Comparison of ENCODE assay signal across 19 mouse cellular contexts in genomic region chrX:132362832-132363231, GRCm38 (mm10).
A peak's percentile ranks its signal among the peaks of the same experiment; 100 is the strongest.
DNase-seq lines count a peak whose midpoint lies in the region; ATAC-seq and TF ChIP-seq lines count a peak whose summit lies in the region.
"Had no signal": no experiment of that assay in that cellular context is flagged by ENCODE, and none has a peak within 500 bp of the region (broad histone marks: within the 10 kb centered on the region; RNA-seq: fewer than 3 reads in every experiment).

No protein-coding gene starts in this region.

- 64% methylated on average over 3 of the region's 3 CpGs for WGBS in hindbrain, embryonic 11.5 days
- WGBS in hindbrain, embryonic 14.5 days: 63% methylated on average over 3 of the region's 3 CpGs
- 60% methylated on average over 3 of the region's 3 CpGs for WGBS in hindbrain, postnatal 0 days
- 66% methylated on average over 3 of the region's 3 CpGs for WGBS in hindbrain, embryonic 16.5 days
- WGBS in midbrain, embryonic 14.5 days: 62% methylated on average over 3 of the region's 3 CpGs
- 84% methylated on average over 3 of the region's 3 CpGs for WGBS in midbrain, embryonic 10.5 days
- WGBS in heart, embryonic 11.5 days (ENCODE audit: insufficient replicate concordance): 84% methylated on average over 3 of the region's 3 CpGs

- H3K4me3 ChIP-seq in hindbrain, embryonic 11.5 days (ENCODE audit: low read depth, low read length): no peak overlapping the region
- H3K4me3 ChIP-seq in hindbrain, embryonic 14.5 days (replicated peaks; ENCODE audit: low read length): no peak overlapping the region
- no peak overlapping the region for H3K4me3 ChIP-seq in hindbrain, postnatal 0 days (ENCODE audit: low read length)
- no peak overlapping the region for H3K4me3 ChIP-seq in hindbrain, embryonic 16.5 days (ENCODE audit: low read length)
- no peak overlapping the region for H3K4me3 ChIP-seq in midbrain, embryonic 14.5 days (replicated peaks; ENCODE audit: low read depth, low read length)
- no peak overlapping the region for H3K4me3 ChIP-seq in midbrain, embryonic 10.5 days
- H3K4me3 ChIP-seq in heart, embryonic 11.5 days (ENCODE audit: low read depth, low read length): no peak overlapping the region
- H3K4me3 ChIP-seq: embryonic facial prominence, embryonic 12.5 days; forebrain, embryonic 13.5 days; forebrain, embryonic 15.5 days had no signal

- no peak for TF ChIP-seq CTCF in hindbrain, postnatal 0 days (IDR thresholded peaks at IDR 0.05; ENCODE audit: low read depth)

- H3K27me3 ChIP-seq in hindbrain, embryonic 11.5 days (ENCODE audit: control insufficient read depth, insufficient read depth, low read length): no peaks in the 10 kb centered on the region
- no peaks in the 10 kb centered on the region for H3K27me3 ChIP-seq in hindbrain, embryonic 14.5 days (ENCODE audit: control insufficient read depth, insufficient read depth, low read length)
- no peaks in the 10 kb centered on the region for H3K27me3 ChIP-seq in hindbrain, postnatal 0 days (ENCODE audit: insufficient read depth, low read length)
- no peaks in the 10 kb centered on the region for H3K27me3 ChIP-seq in hindbrain, embryonic 16.5 days (replicated peaks; ENCODE audit: control insufficient read depth, insufficient read depth, low read length)
- H3K27me3 ChIP-seq in midbrain, embryonic 14.5 days (ENCODE audit: control insufficient read depth, insufficient read depth, low read length): no peaks in the 10 kb centered on the region
- H3K27me3 ChIP-seq in midbrain, embryonic 10.5 days (ENCODE audit: low read depth, poor library complexity, severe bottlenecking): 0 out of 2 replicates have a peak, but pooled peaks cover 14% of the 10 kb centered on the region
- no peaks in the 10 kb centered on the region for H3K27me3 ChIP-seq in heart, embryonic 11.5 days (ENCODE audit: control insufficient read depth, insufficient read depth, low read length)
- H3K27me3 ChIP-seq: embryonic facial prominence, embryonic 12.5 days; forebrain, embryonic 13.5 days; forebrain, embryonic 15.5 days had no signal

- peak; percentile 54 for ATAC-seq in hindbrain, embryonic 11.5 days (ENCODE audit: low FRiP score)
- no peak for ATAC-seq in hindbrain, embryonic 14.5 days (ENCODE audit: low FRiP score)
- ATAC-seq in hindbrain, postnatal 0 days: no peak
- no peak for ATAC-seq in hindbrain, embryonic 16.5 days
- ATAC-seq in midbrain, embryonic 14.5 days (ENCODE audit: low FRiP score, low TSS enrichment): no peak
- ATAC-seq in heart, embryonic 11.5 days (replicated peaks; ENCODE audit: insufficient number of reproducible peaks, low FRiP score, low TSS enrichment): no peak
- ATAC-seq: forebrain, embryonic 13.5 days; forebrain, embryonic 15.5 days; forebrain, postnatal 0 days had no signal

- no peak for DNase-seq in hindbrain, embryonic 11.5 days (ENCODE audit: low spot score)
- no peak for DNase-seq in hindbrain, embryonic 14.5 days (ENCODE audit: low spot score)
- peak; percentile 1 for DNase-seq in hindbrain, postnatal 0 days (ENCODE audit: low spot score)
- peak; percentile 6 for DNase-seq in midbrain, embryonic 14.5 days
- DNase-seq in midbrain, embryonic 10.5 days (ENCODE audit: low spot score): no peak
- DNase-seq: adrenal gland, adult 2 months; adrenal gland, postnatal 10 days; adrenal gland, postnatal 25 days; cerebellum, adult 11-12 months; cerebellum, adult 2 months; cerebellum, adult 9-10 months; cerebellum, postnatal 10 days; cerebellum, postnatal 25 days; forebrain, postnatal 0 days had no signal

- H3K9me3 ChIP-seq in hindbrain, embryonic 11.5 days (ENCODE audit: control insufficient read depth, low read length): no peaks in the 10 kb centered on the region
- no peaks in the 10 kb centered on the region for H3K9me3 ChIP-seq in hindbrain, embryonic 14.5 days (ENCODE audit: control insufficient read depth, low read length)
- H3K9me3 ChIP-seq in hindbrain, postnatal 0 days (ENCODE audit: low read length): no peaks in the 10 kb centered on the region
- H3K9me3 ChIP-seq in hindbrain, embryonic 16.5 days (ENCODE audit: control insufficient read depth, low read length): no peaks in the 10 kb centered on the region
- no peaks in the 10 kb centered on the region for H3K9me3 ChIP-seq in midbrain, embryonic 14.5 days (ENCODE audit: control insufficient read depth, low read length)
- H3K9me3 ChIP-seq in midbrain, embryonic 10.5 days (replicated peaks): no peaks in the 10 kb centered on the region
- no peaks in the 10 kb centered on the region for H3K9me3 ChIP-seq in heart, embryonic 11.5 days (replicated peaks; ENCODE audit: control insufficient read depth, low read length)
- H3K9me3 ChIP-seq: embryonic facial prominence, embryonic 12.5 days; forebrain, embryonic 13.5 days; forebrain, embryonic 15.5 days had no signal

- no peaks in the 10 kb centered on the region for H3K4me1 ChIP-seq in hindbrain, embryonic 11.5 days (replicated peaks; ENCODE audit: control insufficient read depth, insufficient read depth, low read length)
- no peaks in the 10 kb centered on the region for H3K4me1 ChIP-seq in hindbrain, embryonic 14.5 days (replicated peaks; ENCODE audit: control insufficient read depth, insufficient read depth, low read length)
- H3K4me1 ChIP-seq in hindbrain, postnatal 0 days (ENCODE audit: insufficient read depth, low read length): no peaks in the 10 kb centered on the region
- no peaks in the 10 kb centered on the region for H3K4me1 ChIP-seq in hindbrain, embryonic 16.5 days (ENCODE audit: control insufficient read depth, insufficient read depth, low read depth, low read length)
- H3K4me1 ChIP-seq in midbrain, embryonic 14.5 days (ENCODE audit: control insufficient read depth, insufficient read depth, low read length): no peaks in the 10 kb centered on the region
- no peaks in the 10 kb centered on the region for H3K4me1 ChIP-seq in midbrain, embryonic 10.5 days
- no peaks in the 10 kb centered on the region for H3K4me1 ChIP-seq in heart, embryonic 11.5 days (ENCODE audit: control insufficient read depth, insufficient read depth, low read length)
- H3K4me1 ChIP-seq: embryonic facial prominence, embryonic 12.5 days; forebrain, embryonic 13.5 days; forebrain, embryonic 15.5 days had no signal

- H3K36me3 ChIP-seq in hindbrain, embryonic 11.5 days (ENCODE audit: control insufficient read depth, insufficient read depth, low read length): no peaks in the 10 kb centered on the region
- H3K36me3 ChIP-seq in hindbrain, embryonic 14.5 days (replicated peaks; ENCODE audit: control insufficient read depth, insufficient read depth): no peaks in the 10 kb centered on the region
- no peaks in the 10 kb centered on the region for H3K36me3 ChIP-seq in hindbrain, postnatal 0 days (ENCODE audit: insufficient read depth, low read length)
- H3K36me3 ChIP-seq in hindbrain, embryonic 16.5 days (ENCODE audit: control insufficient read depth, insufficient read depth, low read length): no peaks in the 10 kb centered on the region
- no peaks in the 10 kb centered on the region for H3K36me3 ChIP-seq in midbrain, embryonic 14.5 days (ENCODE audit: control insufficient read depth, insufficient read depth, low read length)
- H3K36me3 ChIP-seq in midbrain, embryonic 10.5 days: no peaks in the 10 kb centered on the region
- no peaks in the 10 kb centered on the region for H3K36me3 ChIP-seq in heart, embryonic 11.5 days (ENCODE audit: control insufficient read depth, insufficient read depth, low read length)
- H3K36me3 ChIP-seq: embryonic facial prominence, embryonic 12.5 days; forebrain, embryonic 15.5 days had no signal

- H3K4me2 ChIP-seq in hindbrain, embryonic 11.5 days (replicated peaks; ENCODE audit: low read depth, low read length): no peak overlapping the region
- no peak overlapping the region for H3K4me2 ChIP-seq in hindbrain, embryonic 14.5 days (replicated peaks)
- no peak overlapping the region for H3K4me2 ChIP-seq in hindbrain, postnatal 0 days (ENCODE audit: low read depth, low read length)
- no peak overlapping the region for H3K4me2 ChIP-seq in hindbrain, embryonic 16.5 days (ENCODE audit: low read length)
- H3K4me2 ChIP-seq in midbrain, embryonic 14.5 days (ENCODE audit: low read length): no peak overlapping the region
- no peak overlapping the region for H3K4me2 ChIP-seq in heart, embryonic 11.5 days
- H3K4me2 ChIP-seq: embryonic facial prominence, embryonic 12.5 days; forebrain, embryonic 13.5 days; forebrain, embryonic 15.5 days had no signal

- H3K9ac ChIP-seq in hindbrain, embryonic 11.5 days (ENCODE audit: low read depth, low read length): no peak overlapping the region
- no peak overlapping the region for H3K9ac ChIP-seq in hindbrain, embryonic 14.5 days
- H3K9ac ChIP-seq in hindbrain, postnatal 0 days (replicated peaks; ENCODE audit: low read length): no peak overlapping the region
- no peak overlapping the region for H3K9ac ChIP-seq in hindbrain, embryonic 16.5 days (ENCODE audit: low read depth, low read length)
- H3K9ac ChIP-seq in midbrain, embryonic 14.5 days (replicated peaks; ENCODE audit: low read length): no peak overlapping the region
- H3K9ac ChIP-seq in heart, embryonic 11.5 days (ENCODE audit: low read depth, low read length): no peak overlapping the region
- H3K9ac ChIP-seq: embryonic facial prominence, embryonic 12.5 days; forebrain, embryonic 13.5 days; forebrain, embryonic 15.5 days; forebrain, postnatal 0 days had no signal

- no peak overlapping the region for H3K27ac ChIP-seq in hindbrain, embryonic 11.5 days (ENCODE audit: low read depth, low read length)
- no peak overlapping the region for H3K27ac ChIP-seq in hindbrain, embryonic 14.5 days
- H3K27ac ChIP-seq in hindbrain, postnatal 0 days: no peak overlapping the region
- no peak overlapping the region for H3K27ac ChIP-seq in hindbrain, embryonic 16.5 days (ENCODE audit: low read depth, low read length)
- no peak overlapping the region for H3K27ac ChIP-seq in midbrain, embryonic 14.5 days (replicated peaks; ENCODE audit: low read depth, low read length)
- no peak overlapping the region for H3K27ac ChIP-seq in midbrain, embryonic 10.5 days (replicated peaks)
- no peak overlapping the region for H3K27ac ChIP-seq in heart, embryonic 11.5 days (ENCODE audit: low read depth, low read length)
- H3K27ac ChIP-seq: embryonic facial prominence, embryonic 12.5 days; forebrain, embryonic 13.5 days; forebrain, embryonic 15.5 days had no signal

Comparison
In these comparisons a context has a peak if more than half of its experiments do, and no peak if none do; other contexts are left out.
1. DNase-seq: peak in hindbrain, postnatal 0 days (single experiment) and midbrain, embryonic 14.5 days (single experiment); none in hindbrain, embryonic 11.5 days (single experiment), hindbrain, embryonic 14.5 days (single experiment) and midbrain, embryonic 10.5 days (single experiment).